Mouse (Mus musculus) heart, adult 2 months (tissue): Measurements from ENCODE around the gene F2rl2.

Experiments used
- CTCF ChIP-seq: fragments of 200-600 bp; IDR thresholded peaks from 2 replicates; pipeline ENCODE4 v1.8.1; 2022; ENCODE audit warnings: antibody characterized with exemption, mild to moderate bottlenecking, moderate library complexity
- POLR2A ChIP-seq: fragments of 200-500 bp; IDR thresholded peaks from 2 replicates; pipeline ENCODE4 v1.6.1; 2011; ENCODE audit warnings: mild to moderate bottlenecking, low read depth, low read length, control low read depth; ENCODE audit not compliant: insufficient read depth

- TF ChIP-seq POLR2A (no peak), CTCF (no peak)
Measured at GRCm38 (mm10) chr13:95714271-95714975, 17.8 kb downstream of the F2rl2 start.
